Mouse (Mus musculus) liver, adult 2 months (tissue): Measurements from ENCODE around the gene Lce6a.

ENCODE experiments used
- CTCF ChIP-seq: fragments of 200-500 bp; IDR thresholded peaks from 2 replicates; pipeline ENCODE4 v1.5.1; 2011; ENCODE audit warnings: low read depth, low read length, control low read depth
- POLR2A ChIP-seq: fragments of 200-500 bp; IDR thresholded peaks from 2 replicates; pipeline ENCODE4 v1.6.1; 2011; ENCODE audit warnings: low read length, control low read depth; ENCODE audit not compliant: insufficient read depth; ENCODE audit errors: extremely low read depth

DNA sequence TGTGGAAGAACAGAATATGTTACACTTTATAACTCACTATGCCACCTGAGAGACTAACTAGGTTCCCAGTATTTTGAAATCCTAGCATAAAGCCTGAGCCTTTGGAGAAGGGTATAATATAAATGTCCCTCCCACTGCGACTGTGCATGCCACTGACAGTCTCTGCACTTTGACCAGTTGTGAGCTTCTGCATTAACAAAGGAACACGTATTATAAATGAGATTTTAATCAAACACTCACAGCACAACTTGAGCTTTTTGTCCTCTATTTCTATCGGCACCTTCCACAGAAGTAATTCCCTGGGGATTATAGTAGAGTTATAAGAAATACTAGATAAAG lies 17.2 kb upstream of the Lce6a start:
- TF ChIP-seq CTCF (no peak), POLR2A (no peak)
